ENCODE assay signal across 8 mouse cellular contexts in genomic region chr11:58959186-58959825, GRCm38 (mm10). TPM values are rescaled to one million over a fixed set of nuclear protein-coding genes. Genes with fewer than 3 reads are reported as not detected.
DNase-seq lines count a peak whose midpoint lies in the region; ATAC-seq and TF ChIP-seq lines count a peak whose summit lies in the region.

No protein-coding gene starts in this region.

- peaks cover 16% of the 10 kb centered on the region for H3K36me3 ChIP-seq in heart, embryonic 13.5 days
- H3K36me3 ChIP-seq in intestine, embryonic 14.5 days (ENCODE audit: control insufficient read depth, insufficient read depth, low read length) = peaks cover 19% of the 10 kb centered on the region
- no peaks in the 10 kb centered on the region for H3K36me3 ChIP-seq in midbrain, postnatal 0 days (ENCODE audit: insufficient read depth, low read length)

- H3K9ac ChIP-seq in heart, embryonic 13.5 days = peak overlapping the region; percentile 76
- H3K9ac ChIP-seq in intestine, embryonic 14.5 days (ENCODE audit: low read length) = peak overlapping the region; percentile 31
- peak overlapping the region; percentile 62; the same call in 1 of the 2 replicates for H3K9ac ChIP-seq in midbrain, postnatal 0 days (replicated peaks; ENCODE audit: low read length, poor library complexity, severe bottlenecking)

- H3K4me3 ChIP-seq in heart, embryonic 13.5 days = peak overlapping the region; percentile 63
- H3K4me3 ChIP-seq in cortical plate, adult 2 months (ENCODE audit: insufficient read depth, low read length) = peak overlapping the region; percentile 43; the same call in 1 of the 2 replicates
- peak overlapping the region; percentile 41 for H3K4me3 ChIP-seq in intestine, embryonic 14.5 days (ENCODE audit: low read depth, low read length)
- H3K4me3 ChIP-seq in midbrain, postnatal 0 days (ENCODE audit: low read depth, low read length) = peak overlapping the region; percentile 41

- peaks cover 36% of the 10 kb centered on the region for H3K4me1 ChIP-seq in heart, embryonic 13.5 days
- peaks cover 4% of the 10 kb centered on the region; the same call in 1 of the 2 replicates for H3K4me1 ChIP-seq in cortical plate, adult 2 months (ENCODE audit: control insufficient read depth, insufficient read depth, low read length)
- peaks cover 19% of the 10 kb centered on the region for H3K4me1 ChIP-seq in intestine, embryonic 14.5 days (replicated peaks; ENCODE audit: control insufficient read depth, insufficient read depth, low read length)
- peaks cover 9% of the 10 kb centered on the region for H3K4me1 ChIP-seq in midbrain, postnatal 0 days (ENCODE audit: insufficient read depth, low read length)

- peak overlapping the region; percentile 85 for H3K4me2 ChIP-seq in heart, embryonic 13.5 days
- peak overlapping the region; percentile 58 for H3K4me2 ChIP-seq in intestine, embryonic 14.5 days (ENCODE audit: low read length)
- H3K4me2 ChIP-seq in midbrain, postnatal 0 days (ENCODE audit: low read depth, low read length, poor library complexity, severe bottlenecking) = peak overlapping the region; percentile 71

- DNase-seq in heart, postnatal 14 days = no peak
- DNase-seq in intestine, embryonic 14.5 days (ENCODE audit: low spot score) = peak; percentile 52
- no peak for DNase-seq in midbrain, postnatal 0 days (ENCODE audit: low spot score)
- DNase-seq in urinary bladder, postnatal 14 days (ENCODE audit: low spot score) = no peak
- DNase-seq in left cerebral cortex, adult 9 months (ENCODE audit: low spot score in 2 of 2) = no peak

- no peak for TF ChIP-seq POLR2A in cortical plate, adult 2 months (IDR thresholded peaks at IDR 0.05; ENCODE audit: extremely low read depth, insufficient read depth, low read length)

- intact Hi-C loops in heart, postnatal 14 days (cut with DNase I) = loop anchor here (5.0 to 10.0 kb wide), 2 partner anchors 223 to 265 kb away; partner anchors contain the start of genes Arf1 and Gjc2

- peak overlapping the region; percentile 24; the same call in 1 of the 2 replicates for H3K27ac ChIP-seq in heart, embryonic 13.5 days (replicated peaks)
- no peak overlapping the region for H3K27ac ChIP-seq in cortical plate, adult 2 months (ENCODE audit: insufficient read depth, low read length)
- H3K27ac ChIP-seq in intestine, embryonic 14.5 days (ENCODE audit: low read depth) = no peak overlapping the region
- H3K27ac ChIP-seq in midbrain, postnatal 0 days (ENCODE audit: low read depth, low read length) = peak overlapping the region; percentile 73

- TF ChIP-seq CTCF in cortical plate, adult 2 months (IDR thresholded peaks at IDR 0.05; ENCODE audit: extremely low read depth, insufficient read depth, low read length) = no peak
- TF ChIP-seq CTCF in midbrain, postnatal 0 days (IDR thresholded peaks at IDR 0.05) = no peak

- peaks cover 9% of the 10 kb centered on the region; the same call in 1 of the 2 replicates for H3K9me3 ChIP-seq in heart, embryonic 13.5 days
- H3K9me3 ChIP-seq in intestine, embryonic 14.5 days (ENCODE audit: control insufficient read depth, low read length) = peaks cover 6% of the 10 kb centered on the region; the same call in 1 of the 2 replicates
- H3K9me3 ChIP-seq in midbrain, postnatal 0 days (ENCODE audit: low read length) = no peaks in the 10 kb centered on the region

- peaks cover 33% of the 10 kb centered on the region for H3K27me3 ChIP-seq in heart, embryonic 13.5 days (replicated peaks)
- H3K27me3 ChIP-seq in intestine, embryonic 14.5 days (replicated peaks; ENCODE audit: control insufficient read depth, insufficient read depth, low read length) = peaks cover 10% of the 10 kb centered on the region
- no peaks in the 10 kb centered on the region for H3K27me3 ChIP-seq in midbrain, postnatal 0 days (ENCODE audit: insufficient read depth, low read length)

- ATAC-seq in heart, embryonic 13.5 days (ENCODE audit: extremely low read depth, insufficient number of reproducible peaks, low FRiP score, low TSS enrichment) = no peak
- no peak for ATAC-seq in intestine, embryonic 14.5 days (replicated peaks; ENCODE audit: low FRiP score, low TSS enrichment, low read depth)
- ATAC-seq in midbrain, postnatal 0 days (ENCODE audit: low FRiP score) = no peak
- no peak for ATAC-seq in inflammation-experienced regulatory T-cells, adult 6 months

- WGBS in heart, embryonic 13.5 days = 35% methylated on average over 15 of the region's 15 CpGs
- WGBS in intestine, embryonic 14.5 days = 35% methylated on average over 15 of the region's 15 CpGs
- WGBS in midbrain, postnatal 0 days = 31% methylated on average over 15 of the region's 15 CpGs

RNA-seq across cellular contexts. Expression of gene Hist3h2a, which starts 4.8 kb away (rescaled TPM):
- 26.4 and 28.5 TPM in 2 replicates for polyA plus RNA-seq in heart, embryonic 13.5 days (2015; fragmentation: Nextera tagmentation; extraction: Ambion mirVana)
- total RNA-seq in heart, postnatal 14 days (2021) = 10 to 100 TPM; 22.0 to 28.0 TPM
- 40.1 and 42.8 TPM in 2 replicates for polyA plus RNA-seq in cortical plate, adult 2 months (2012; rRNA removed)
- polyA plus RNA-seq in intestine, embryonic 14.5 days (2014; fragmentation: Nextera tagmentation; extraction: Ambion mirVana) = 28.7 and 30.3 TPM in 2 replicates
- total RNA-seq in midbrain, postnatal 0 days (2014; rRNA removed) = 163 and 242 TPM in 2 replicates
- polyA plus RNA-seq in midbrain, postnatal 0 days (2015; fragmentation: Nextera tagmentation; extraction: Ambion mirVana) = 42.0 and 46.2 TPM in 2 replicates
- polyA plus RNA-seq in inflammation-experienced regulatory T-cells, adult 6 months (2017; shearing (Covaris generic)) = 1 to 10 TPM; 3.1 to 5.0 (median 4.2) TPM

RNA-seq across cellular contexts. Expression of gene Trim17, which starts 4.8 kb away (rescaled TPM):
- polyA plus RNA-seq in heart, embryonic 13.5 days (2015; fragmentation: Nextera tagmentation; extraction: Ambion mirVana) = 0.43 and 0.76 TPM in 2 replicates
- total RNA-seq in heart, postnatal 14 days (2021) = under 1 TPM; 0.10 to 0.19 TPM
- polyA plus RNA-seq in cortical plate, adult 2 months (2012; rRNA removed) = 6.6 and 7.4 TPM in 2 replicates
- 0.24 and 0.28 TPM in 2 replicates for polyA plus RNA-seq in intestine, embryonic 14.5 days (2014; fragmentation: Nextera tagmentation; extraction: Ambion mirVana)
- 2.2 and 6.2 TPM in 2 replicates for total RNA-seq in midbrain, postnatal 0 days (2014; rRNA removed)
- polyA plus RNA-seq in midbrain, postnatal 0 days (2015; fragmentation: Nextera tagmentation; extraction: Ambion mirVana) = 0.67 and 0.72 TPM in 2 replicates
- polyA plus RNA-seq in inflammation-experienced regulatory T-cells, adult 6 months (2017; shearing (Covaris generic)) = under 1 TPM in 2 of 3 experiments, not detected in 1; 0.14 to 0.40 TPM

RNA-seq across cellular contexts. Expression of gene Hist3h2ba, which starts 10.6 kb away (rescaled TPM):
- polyA plus RNA-seq in heart, embryonic 13.5 days (2015; fragmentation: Nextera tagmentation; extraction: Ambion mirVana) = 14.4 and 14.9 TPM in 2 replicates
- 10 to 100 TPM in 1 of 2 experiments, 1 to 10 TPM in 1; 3.9 to 14.1 TPM for total RNA-seq in heart, postnatal 14 days (2021)
- 101 and 112 TPM in 2 replicates for polyA plus RNA-seq in cortical plate, adult 2 months (2012; rRNA removed)
- 24.9 and 26.3 TPM in 2 replicates for polyA plus RNA-seq in intestine, embryonic 14.5 days (2014; fragmentation: Nextera tagmentation; extraction: Ambion mirVana)
- total RNA-seq in midbrain, postnatal 0 days (2014; rRNA removed) = 552 and 1,117 TPM in 2 replicates
- 114 and 126 TPM in 2 replicates for polyA plus RNA-seq in midbrain, postnatal 0 days (2015; fragmentation: Nextera tagmentation; extraction: Ambion mirVana)
- polyA plus RNA-seq in inflammation-experienced regulatory T-cells, adult 6 months (2017; shearing (Covaris generic)) = 1 to 10 TPM; 2.9 to 5.2 (median 4.3) TPM

RNA-seq across cellular contexts. Expression of gene Trim11, which starts 18.6 kb away (rescaled TPM):
- polyA plus RNA-seq in heart, embryonic 13.5 days (2015; fragmentation: Nextera tagmentation; extraction: Ambion mirVana) = 25.6 and 28.2 TPM in 2 replicates
- total RNA-seq in heart, postnatal 14 days (2021) = 10 to 100 TPM; 17.6 to 18.1 TPM
- 25.9 and 26.7 TPM in 2 replicates for polyA plus RNA-seq in cortical plate, adult 2 months (2012; rRNA removed)
- 16.5 and 19.6 TPM in 2 replicates for polyA plus RNA-seq in intestine, embryonic 14.5 days (2014; fragmentation: Nextera tagmentation; extraction: Ambion mirVana)
- 23.7 and 27.8 TPM in 2 replicates for total RNA-seq in midbrain, postnatal 0 days (2014; rRNA removed)
- polyA plus RNA-seq in midbrain, postnatal 0 days (2015; fragmentation: Nextera tagmentation; extraction: Ambion mirVana) = 15.2 and 16.5 TPM in 2 replicates
- 10 to 100 TPM; 18.8 to 24.0 (median 20.3) TPM for polyA plus RNA-seq in inflammation-experienced regulatory T-cells, adult 6 months (2017; shearing (Covaris generic))

RNA-seq across cellular contexts. Expression of gene Rnf187, which starts 20.6 kb away (rescaled TPM):
- polyA plus RNA-seq in heart, embryonic 13.5 days (2015; fragmentation: Nextera tagmentation; extraction: Ambion mirVana) = 151 and 166 TPM in 2 replicates
- total RNA-seq in heart, postnatal 14 days (2021) = 100 to 1,000 TPM; 150 to 151 TPM
- polyA plus RNA-seq in cortical plate, adult 2 months (2012; rRNA removed) = 567 and 588 TPM in 2 replicates
- polyA plus RNA-seq in intestine, embryonic 14.5 days (2014; fragmentation: Nextera tagmentation; extraction: Ambion mirVana) = 240 and 258 TPM in 2 replicates
- total RNA-seq in midbrain, postnatal 0 days (2014; rRNA removed) = 925 and 964 TPM in 2 replicates
- polyA plus RNA-seq in midbrain, postnatal 0 days (2015; fragmentation: Nextera tagmentation; extraction: Ambion mirVana) = 700 and 703 TPM in 2 replicates
- 10 to 100 TPM; 12.8 to 24.5 (median 15.7) TPM for polyA plus RNA-seq in inflammation-experienced regulatory T-cells, adult 6 months (2017; shearing (Covaris generic))

Comparison
In these comparisons a context has a peak if more than half of its experiments do, and no peak if none do; other contexts are left out.
1. H3K27ac ChIP-seq: peak in heart, embryonic 13.5 days (single experiment) and midbrain, postnatal 0 days (single experiment); none in cortical plate, adult 2 months (single experiment) and intestine, embryonic 14.5 days (single experiment).
2. Peak in every context shown above with its lines, with median percentiles within 50 percentile points of each other: H3K4me2 ChIP-seq, H3K4me3 ChIP-seq and H3K9ac ChIP-seq.